Mouse (Mus musculus) bone marrow macrophage, adult 2 months (primary cell): ENCODE results near the gene Gdf1. TPM values are rescaled to one million over a fixed set of nuclear protein-coding genes. Genes with fewer than 3 reads are reported as not detected.
A peak's percentile ranks its signal among the peaks of the same experiment; 100 is the strongest.

ENCODE experiments used
- H3K27ac ChIP-seq: 2 replicates; pipeline ENCODE4 v1.5.1; 2012; ENCODE audit warnings: low read depth, low read length; ENCODE audit not compliant: insufficient read depth
- H3K4me1 ChIP-seq: 2 replicates; pipeline ENCODE4 v1.6.1; 2012; ENCODE audit warnings: low read length; ENCODE audit not compliant: control insufficient read depth, insufficient read depth
- H3K4me3 ChIP-seq: 2 replicates; pipeline ENCODE4 v1.5.1; 2012; ENCODE audit warnings: mild to moderate bottlenecking, low read length, moderate library complexity; ENCODE audit not compliant: insufficient read depth
- CTCF ChIP-seq: IDR thresholded peaks from 2 replicates; pipeline ENCODE4 v1.5.1; 2012; ENCODE audit warnings: low read depth, mild to moderate bottlenecking, low read length, moderate library complexity
- POLR2A ChIP-seq: IDR thresholded peaks from 2 replicates; pipeline ENCODE4 v1.6.1; 2012; ENCODE audit warnings: mild to moderate bottlenecking, low read depth, low read length, borderline replicate concordance
- polyA plus RNA-seq: library from polyadenylated mRNA; stranded (reverse); fragments of >200 nt; gene quantifications from 2 replicates; pipeline ENCODE4 v1.2.4, GENCODE M21; 2012; ENCODE audit not compliant: missing spikeins, insufficient read depth, insufficient read length

Gene Gdf1
- polyA plus RNA-seq, 1 experiment = not detected

- Histone ChIP-seq H3K4me3 (no peak overlapping the region), H3K4me1 (peaks cover 28% of the 10 kb centered on the region), H3K27ac (no peak overlapping the region)
- TF ChIP-seq CTCF (peak; percentile 46), POLR2A (no peak)
These were observed 14.1 kb downstream of the Gdf1 start for GRCm38 (mm10) chr8:70343696-70344095.

GRCm38 (mm10) chr8:70344279-70344678 is 14.7 kb downstream of the Gdf1 start:
- TF ChIP-seq POLR2A (no peak), CTCF (no peak)
- Histone ChIP-seq H3K4me1 (peaks cover 28% of the 10 kb centered on the region), H3K27ac (no peak overlapping the region), H3K4me3 (no peak overlapping the region)

GRCm38 (mm10) chr8:70347443-70347842 is 17.8 kb downstream of the Gdf1 start:
- Histone ChIP-seq H3K4me3 (no peak overlapping the region), H3K27ac (no peak overlapping the region), H3K4me1 (peaks cover 35% of the 10 kb centered on the region)
- TF ChIP-seq POLR2A (no peak), CTCF (no peak)

- H3K4me1 ChIP-seq = peaks cover 30% of the 10 kb centered on the region
These were observed 18.3 kb downstream of the Gdf1 start for GRCm38 (mm10) chr8:70347860-70348420.

GRCm38 (mm10) chr8:70351035-70351999 is 21.7 kb downstream of the Gdf1 start:
- H3K4me1 ChIP-seq = peaks cover 46% of the 10 kb centered on the region
- H3K4me3 ChIP-seq = peak overlapping the region; percentile 81
- no peak overlapping the region for H3K27ac ChIP-seq
- TF ChIP-seq CTCF (no peak), POLR2A (no peak)

More at GRCm38 (mm10) chr8:70347860-70348420, 18.3 kb downstream of the Gdf1 start:
- Histone ChIP-seq H3K4me3 (no peak overlapping the region), H3K27ac (no peak overlapping the region)
- TF ChIP-seq CTCF (no peak), POLR2A (no peak)

- peak overlapping the region; percentile 81 for H3K4me3 ChIP-seq
- peaks cover 50% of the 10 kb centered on the region for H3K4me1 ChIP-seq
- no peak overlapping the region for H3K27ac ChIP-seq
- TF ChIP-seq CTCF = no peak
- TF ChIP-seq POLR2A = no peak
These were observed 22.4 kb downstream of the Gdf1 start for GRCm38 (mm10) chr8:70352000-70352384.

GRCm38 (mm10) chr8:70352657-70353151 is 23.1 kb downstream of the Gdf1 start:
- no peak for TF ChIP-seq CTCF
- no peak for TF ChIP-seq POLR2A
- peak overlapping the region; percentile 81 for H3K4me3 ChIP-seq
- peak overlapping the region; percentile 41 for H3K27ac ChIP-seq
- peaks cover 48% of the 10 kb centered on the region for H3K4me1 ChIP-seq

GRCm38 (mm10) chr8:70353194-70353817 is 23.7 kb downstream of the Gdf1 start, which contains the start of gene Upf1:
Gene Upf1 (minus strand): TSS chr8:70353278.
- TF ChIP-seq CTCF (no peak), POLR2A (no peak)
- Histone ChIP-seq H3K4me1 (peaks cover 42% of the 10 kb centered on the region), H3K27ac (peak within 1 kb of the TSS; percentile 56), H3K4me3 (peak within 1 kb of the TSS; percentile 81)

- Histone ChIP-seq H3K4me1 (peaks cover 40% of the 10 kb centered on the region), H3K27ac (peak overlapping the region; percentile 56), H3K4me3 (peak overlapping the region; percentile 58)
- no peak for TF ChIP-seq POLR2A
- TF ChIP-seq CTCF = no peak
These were observed 24.4 kb downstream of the Gdf1 start for GRCm38 (mm10) chr8:70354004-70354403.
